Comparison of ENCODE assay signal across 8 mouse cellular contexts in genomic region chr1:53784721-53785418, GRCm38 (mm10). TPM values are rescaled to one million over a fixed set of nuclear protein-coding genes. Genes with fewer than 3 reads are reported as not detected.
A peak's percentile ranks its signal among the peaks of the same experiment; 100 is the strongest.
DNase-seq lines count a peak whose midpoint lies in the region; ATAC-seq lines count a peak whose summit lies in the region.

Stk17b (minus strand) TSS chr1:53785224.

- peak within 1 kb of the TSS; percentile 79 for H3K4me2 ChIP-seq in hindbrain, embryonic 14.5 days (replicated peaks)

- H3K27me3 ChIP-seq in hindbrain, embryonic 14.5 days (ENCODE audit: control insufficient read depth, insufficient read depth, low read length) = no peaks in the 10 kb centered on the region

- peak; percentile 95 for DNase-seq in R1 (ENCODE audit: low read depth, low spot score)
- DNase-seq in cerebellum, postnatal 14 days = peak; percentile 87 to 93
- DNase-seq in frontal cortex, postnatal 14 days (ENCODE audit: low spot score in 2 of 2) = peak; percentile 57 to 61
- DNase-seq in hindbrain, embryonic 14.5 days (ENCODE audit: low spot score) = peak; percentile 82
- DNase-seq in left cerebral cortex, adult 18-20 months (ENCODE audit: low spot score in 2 of 2) = peak; percentile 71 to 77
- peak; percentile 81 for DNase-seq in right cerebral cortex, adult 18-20 months
- peak; percentile 57 for DNase-seq in urinary bladder, postnatal 10 days (ENCODE audit: low spot score)

- no peaks in the 10 kb centered on the region for H3K36me3 ChIP-seq in hindbrain, embryonic 14.5 days (replicated peaks; ENCODE audit: control insufficient read depth, insufficient read depth)
- no peaks in the 10 kb centered on the region for H3K36me3 ChIP-seq in macrophage (ENCODE audit: inconsistent target)

- H3K4me1 ChIP-seq in hindbrain, embryonic 14.5 days (replicated peaks; ENCODE audit: control insufficient read depth, insufficient read depth, low read length) = no peaks in the 10 kb centered on the region

- H3K9ac ChIP-seq in hindbrain, embryonic 14.5 days = peak within 1 kb of the TSS; percentile 58

- peaks cover 47% of the 10 kb centered on the region for H3K79me2 ChIP-seq in macrophage (ENCODE audit: inconsistent target)

- WGBS in hindbrain, embryonic 14.5 days = under 1% methylated on average over 78 of the region's 81 CpGs
- 1% methylated on average over 59 of the region's 81 CpGs for WGBS in macrophage (ENCODE audit: missing documents)

- H3K27ac ChIP-seq in hindbrain, embryonic 14.5 days = no peak within 1 kb of the TSS
- peak within 1 kb of the TSS; percentile 73 for H3K27ac ChIP-seq in macrophage

- no peaks in the 10 kb centered on the region for H3K9me3 ChIP-seq in hindbrain, embryonic 14.5 days (ENCODE audit: control insufficient read depth, low read length)

- H3K4me3 ChIP-seq in hindbrain, embryonic 14.5 days (replicated peaks; ENCODE audit: low read length) = peak within 1 kb of the TSS; percentile 59
- peak within 1 kb of the TSS; percentile 90 for H3K4me3 ChIP-seq in macrophage (ENCODE audit: inconsistent target)

- ATAC-seq in hindbrain, embryonic 14.5 days (ENCODE audit: low FRiP score) = peak; percentile 97

RNA-seq across cellular contexts. Expression of gene Stk17b, which starts in this region (rescaled TPM):
- 5.6 and 7.1 TPM in 2 replicates for polyA plus RNA-seq in hindbrain, embryonic 14.5 days (2014; fragmentation: Nextera tagmentation; extraction: Ambion mirVana)
- total RNA-seq in left cerebral cortex, adult 18-20 months (2021) = 1 to 10 TPM; 5.4 to 6.7 TPM
- 100 to 1,000 TPM in 3 of 26 experiments, 10 to 100 TPM in 23; 17.8 to 199 (median 53.6) TPM for total RNA-seq in macrophage (2018; cell fraction: chromatin; rRNA removed)
- total RNA-seq in macrophage (2018; cell fraction: cytosol; rRNA removed) = 10 to 100 TPM; 35.9 to 96.2 (median 56.5) TPM
- 100 to 1,000 TPM in 5 of 26 experiments, 10 to 100 TPM in 21; 20.2 to 163 (median 49.6) TPM for total RNA-seq in macrophage (2018; cell fraction: nucleus; rRNA removed)
- 43.6 to 76.9 TPM (median 51.4 TPM) in 3 replicates for polyA plus RNA-seq in macrophage (2018)
